9 mouse cellular contexts compared by ENCODE assay signal in genomic region chr6:70768769-70769168, GRCm38 (mm10). TPM values are rescaled to one million over a fixed set of nuclear protein-coding genes. Genes with fewer than 3 reads are reported as not detected.
A peak's percentile ranks its signal among the peaks of the same experiment; 100 is the strongest.
DNase-seq lines count a peak whose midpoint lies in the region; ATAC-seq and TF ChIP-seq lines count a peak whose summit lies in the region.
"Had no signal": no experiment of that assay in that cellular context is flagged by ENCODE, and none has a peak within 500 bp of the region (broad histone marks: within the 10 kb centered on the region; RNA-seq: fewer than 3 reads in every experiment).

No protein-coding gene starts in this region.

- peak; percentile 95 for TF ChIP-seq CTCF in E14TG2a.4 (conservative IDR thresholded peaks at IDR 0.05; ENCODE audit: low read length)
- peak; percentile 98 for TF ChIP-seq CTCF in brain, embryonic 14.5 days (IDR thresholded peaks at IDR 0.05; ENCODE audit: borderline replicate concordance, extremely low read depth, insufficient read depth, insufficient read length)

- H3K27ac ChIP-seq in forebrain, embryonic 10.5 days, result no peak overlapping the region
- no peak overlapping the region for H3K27ac ChIP-seq in lung, embryonic 15.5 days
- H3K27ac ChIP-seq: heart, embryonic 15.5 days had no signal

- ATAC-seq in hematopoietic stem cell, adult 5-6 weeks (replicated peaks in 1 of 2; ENCODE audit: insufficient read depth in 1 of 2, low FRiP score in 2 of 2, low TSS enrichment in 1 of 2, low read depth in 1 of 2, poor library complexity in 2 of 2, severe bottlenecking in 2 of 2), result peak; percentile 87 to 91
- ATAC-seq in lung, embryonic 15.5 days (ENCODE audit: borderline replicate concordance, extremely low read depth, low FRiP score, low TSS enrichment), result peak; percentile 65; the same call in 1 of the 2 replicates

- no peak overlapping the region for H3K4me3 ChIP-seq in E14TG2a.4 (replicated peaks; ENCODE audit: low read length)
- no peak overlapping the region for H3K4me3 ChIP-seq in forebrain, embryonic 10.5 days
- H3K4me3 ChIP-seq in lung, embryonic 15.5 days, result no peak overlapping the region
- H3K4me3 ChIP-seq: heart, embryonic 15.5 days had no signal

- WGBS in forebrain, embryonic 10.5 days, result 40% methylated on average over 6 of the region's 6 CpGs
- WGBS in lung, embryonic 15.5 days, result 31% methylated on average over 6 of the region's 6 CpGs

- H3K27me3 ChIP-seq in E14TG2a.4 (ENCODE audit: insufficient read depth, low read length), result no peaks in the 10 kb centered on the region
- no peaks in the 10 kb centered on the region for H3K27me3 ChIP-seq in forebrain, embryonic 10.5 days (ENCODE audit: poor library complexity, severe bottlenecking)
- H3K27me3 ChIP-seq in lung, embryonic 15.5 days, result no peaks in the 10 kb centered on the region
- H3K27me3 ChIP-seq: heart, embryonic 15.5 days had no signal

- H3K4me2 ChIP-seq in lung, embryonic 15.5 days, result no peak overlapping the region
- H3K4me2 ChIP-seq: heart, embryonic 15.5 days had no signal

- peaks cover 61% of the 10 kb centered on the region for H3K36me3 ChIP-seq in E14TG2a.4 (ENCODE audit: insufficient read depth, low read length)
- peaks cover 81% of the 10 kb centered on the region for H3K36me3 ChIP-seq in forebrain, embryonic 10.5 days (replicated peaks)
- H3K36me3 ChIP-seq in lung, embryonic 15.5 days, result peaks cover 34% of the 10 kb centered on the region

- no peak for TF ChIP-seq POLR2A in brain, embryonic 14.5 days (IDR thresholded peaks at IDR 0.05; ENCODE audit: borderline replicate concordance, extremely low read depth, insufficient read depth, insufficient read length, poor library complexity, severe bottlenecking)

- peaks cover 14% of the 10 kb centered on the region; the same call in 1 of the 2 replicates for H3K4me1 ChIP-seq in E14TG2a.4 (replicated peaks; ENCODE audit: low read depth, low read length)
- H3K4me1 ChIP-seq in forebrain, embryonic 10.5 days, result no peaks in the 10 kb centered on the region
- no peaks in the 10 kb centered on the region for H3K4me1 ChIP-seq in lung, embryonic 15.5 days
- H3K4me1 ChIP-seq: heart, embryonic 15.5 days had no signal

- DNase-seq in brain, embryonic 14.5 days (ENCODE audit: low read depth), result peak; percentile 79
- DNase-seq in forebrain, embryonic 10.5 days (ENCODE audit: extremely low spot score, low spot score), result peak; percentile 77
- DNase-seq in layer of hippocampus, adult 8-10 months (ENCODE audit: low spot score in 2 of 2), result peak; percentile 64 to 78
- peak; percentile 37 for DNase-seq in ovary, postnatal 10 days (ENCODE audit: low spot score)
- peak; percentile 83 for DNase-seq in thymus, postnatal 0 days (ENCODE audit: low spot score)

- no peaks in the 10 kb centered on the region for H3K9me3 ChIP-seq in E14TG2a.4 (ENCODE audit: low read length)
- H3K9me3 ChIP-seq in forebrain, embryonic 10.5 days, result no peaks in the 10 kb centered on the region
- H3K9me3 ChIP-seq in lung, embryonic 15.5 days, result no peaks in the 10 kb centered on the region
- H3K9me3 ChIP-seq: heart, embryonic 15.5 days had no signal

- no peak overlapping the region for H3K9ac ChIP-seq in lung, embryonic 15.5 days
- H3K9ac ChIP-seq: heart, embryonic 15.5 days had no signal

RNA-seq across cellular contexts. Expression of gene Rpia, which starts 23.3 kb away (rescaled TPM):
- polyA plus RNA-seq in brain, embryonic 14.5 days (2012; rRNA removed), result 21.6 and 25.6 TPM in 2 replicates
- polyA plus RNA-seq in forebrain, embryonic 10.5 days (2016; fragmentation: Nextera tagmentation; extraction: Ambion mirVana), result 2.0 and 2.8 TPM in 2 replicates
- 95.5 and 161 TPM in 2 replicates for total RNA-seq in hematopoietic stem cell, adult 5-6 weeks (2017)
- total RNA-seq in layer of hippocampus, adult 8-10 months (2022), result 10 to 100 TPM; 12.9 to 17.6 (median 14.5) TPM
- 2.3 and 2.5 TPM in 2 replicates for polyA plus RNA-seq in lung, embryonic 15.5 days (2015; fragmentation: Nextera tagmentation; extraction: Ambion mirVana)
- 3.6 and 5.1 TPM in 2 replicates for polyA plus RNA-seq in thymus, postnatal 0 days (2015; fragmentation: Nextera tagmentation; extraction: Ambion mirVana)
